Mouse (Mus musculus) spleen, postnatal 10 days (tissue): ENCODE measurements at regions not wholly inside any gene's neighbourhood (a gene's known extent, or its start where the extent isn't known, plus 50 kb on each side); places are given as distances from the start of the nearest gene placed in this dataset.

Experiments used
- DNase-seq, 2 experiments: peaks; one replicate each; pipeline ENCODE4 v3.0.0; 2021 to 2022; ENCODE audit warnings: low spot score in 2 of 2

DNA sequence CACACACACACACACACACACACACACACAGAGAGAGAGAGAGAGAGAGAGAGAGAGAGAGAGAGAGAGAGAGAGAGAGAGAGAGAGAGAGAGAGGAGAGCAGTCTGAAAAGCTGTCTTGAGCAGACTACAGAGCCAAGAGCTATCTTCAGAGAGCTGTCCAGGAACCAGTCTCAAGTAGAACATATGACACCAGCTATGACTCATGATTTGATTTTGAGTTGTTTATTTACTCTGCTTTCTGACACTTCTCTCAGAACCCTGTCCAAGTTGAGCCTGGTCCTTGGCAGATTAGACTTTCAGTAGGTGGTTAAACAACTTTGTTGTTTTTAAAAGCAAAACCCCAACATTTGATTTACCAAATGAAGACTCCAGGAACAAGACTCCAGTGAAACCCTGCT is 420.8 kb upstream of the Lcorl start:
- no peak for DNase-seq

- no peak for DNase-seq
Measured at GRCm38 (mm10) chr5:46256730-46257129, 399.3 kb upstream of the Lcorl start.

- no peak for DNase-seq
Measured at GRCm38 (mm10) chr5:46253940-46254339, 396.5 kb upstream of the Lcorl start.

GRCm38 (mm10) chr5:46235364-46236067 is 378.1 kb upstream of the Lcorl start:
- no peak for DNase-seq

- no peak for DNase-seq
Measured at GRCm38 (mm10) chr5:46232780-46233179, 375.4 kb upstream of the Lcorl start.

DNA sequence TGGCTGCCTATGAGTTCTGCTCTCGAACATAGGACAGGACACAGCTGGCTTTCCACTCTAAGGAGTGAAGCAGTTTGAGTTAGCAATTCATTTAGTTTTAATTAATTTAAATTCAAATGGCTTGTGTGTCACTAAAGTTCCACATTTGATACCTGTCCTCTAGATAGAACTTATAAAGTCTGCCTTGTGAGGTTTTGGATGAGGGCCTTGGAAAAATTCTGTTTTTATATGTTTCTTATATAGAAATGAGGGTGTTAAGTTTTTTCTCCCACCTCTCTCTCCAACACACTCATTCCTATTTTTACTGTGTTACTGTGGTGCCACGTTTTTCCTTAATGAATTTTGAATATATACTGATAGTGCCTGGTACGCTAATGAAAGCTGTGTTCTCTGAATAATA is 371.3 kb upstream of the Lcorl start:
- DNase-seq: no peak

GRCm38 (mm10) chr5:46212845-46213468 is 355.5 kb upstream of the Lcorl start:
- DNase-seq: no peak

DNA sequence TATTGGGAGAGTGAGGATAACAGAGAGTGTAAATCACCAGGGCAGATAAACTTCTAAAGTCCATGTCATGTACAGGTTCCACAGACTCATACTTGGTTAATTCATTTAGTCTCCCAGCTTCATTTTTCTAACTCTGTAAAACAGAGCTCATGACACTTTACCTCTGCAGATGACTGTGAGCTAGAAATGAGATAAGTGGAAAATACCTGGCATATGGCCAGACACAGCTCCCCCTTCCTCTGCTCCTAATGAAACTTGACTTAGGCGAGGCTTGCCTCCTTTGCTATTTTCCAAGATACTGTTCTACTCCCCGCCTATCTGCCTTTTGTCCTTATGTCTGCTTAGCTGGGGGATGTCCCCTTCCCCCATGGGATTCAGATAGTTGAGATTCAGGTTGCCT is 351.7 kb upstream of the Lcorl start:
- DNase-seq: no peak

GRCm38 (mm10) chr5:46203744-46204143 is 346.3 kb upstream of the Lcorl start:
- DNase-seq: no peak

DNA sequence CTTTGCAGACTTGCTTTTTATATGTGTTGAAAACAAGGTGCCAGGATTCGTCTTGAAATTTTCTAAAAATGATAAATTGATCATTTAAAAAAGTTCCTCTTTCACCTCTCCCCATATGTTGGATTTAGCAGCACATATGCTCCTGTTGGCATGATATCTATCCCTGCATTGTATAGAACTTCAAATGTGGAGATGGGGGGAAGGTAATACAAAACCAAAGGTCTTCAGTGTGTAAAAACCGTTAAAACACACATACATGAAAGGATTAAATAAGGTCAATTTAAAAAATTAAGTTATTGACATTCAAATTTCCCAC is 345.0 kb upstream of the Lcorl start:
- DNase-seq: no peak

DNA sequence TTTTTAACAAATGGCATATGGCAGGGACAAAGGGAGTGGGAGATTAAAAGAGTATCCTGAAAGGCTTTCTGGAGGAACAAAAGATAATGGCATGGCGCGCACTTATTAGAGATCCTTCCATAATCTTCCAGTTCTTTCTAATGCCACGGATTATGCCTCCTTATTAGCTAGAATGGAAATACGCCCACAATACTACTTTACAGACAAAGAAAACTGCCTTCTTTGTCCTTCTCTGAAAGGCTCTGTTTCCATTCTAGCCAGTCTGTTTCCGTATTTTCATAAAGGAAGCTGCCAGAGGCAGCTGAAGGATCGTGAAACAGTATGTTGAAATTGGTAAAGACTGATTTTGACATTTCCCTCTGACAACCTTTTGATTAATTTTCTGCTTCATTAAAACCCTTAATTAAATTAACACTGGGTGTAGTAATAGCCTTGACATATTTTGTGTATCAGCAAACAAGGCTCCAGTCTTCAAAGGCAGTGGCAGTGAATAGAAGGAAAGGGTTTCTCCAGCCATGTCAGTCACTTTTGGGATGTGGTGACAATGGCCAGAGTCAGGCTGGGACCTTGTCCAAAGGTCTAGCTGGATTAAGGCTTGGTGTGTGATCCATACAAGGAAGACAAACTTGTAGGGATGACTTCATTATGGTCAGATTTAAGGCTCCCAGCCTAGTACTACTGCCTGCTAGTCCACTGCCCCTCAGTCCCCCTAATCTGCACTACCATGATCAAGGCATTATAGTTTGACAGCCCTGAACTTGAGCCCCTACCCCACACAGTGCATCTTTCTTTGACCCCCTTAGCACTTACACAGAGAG is 344.4 kb upstream of the Lcorl start:
- no peak for DNase-seq

- no peak for DNase-seq
Measured at GRCm38 (mm10) chr5:46186908-46187307, 329.5 kb upstream of the Lcorl start.

- no peak for DNase-seq
Measured at GRCm38 (mm10) chr5:46182157-46182556, 324.7 kb upstream of the Lcorl start.

DNA sequence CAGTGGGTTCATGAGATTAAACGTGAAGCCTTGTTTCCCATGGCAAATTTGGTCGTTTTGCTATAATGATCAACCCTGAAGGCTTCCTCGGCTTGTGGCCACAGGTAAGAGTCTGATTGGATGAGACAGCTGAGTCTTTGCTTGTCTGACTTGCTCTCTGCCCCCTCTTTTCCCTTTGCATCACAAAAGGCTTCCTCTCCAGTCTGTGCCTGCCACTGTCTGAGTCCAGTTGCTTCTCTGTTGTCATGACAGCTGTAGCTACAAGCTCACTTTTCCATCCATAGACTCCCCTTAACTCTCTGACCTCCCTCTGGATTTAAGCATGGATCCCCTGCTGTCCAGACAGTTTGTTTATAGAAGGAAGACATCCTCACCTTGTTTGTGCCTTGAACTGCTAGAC is 314.9 kb upstream of the Lcorl start:
- DNase-seq: no peak

DNA sequence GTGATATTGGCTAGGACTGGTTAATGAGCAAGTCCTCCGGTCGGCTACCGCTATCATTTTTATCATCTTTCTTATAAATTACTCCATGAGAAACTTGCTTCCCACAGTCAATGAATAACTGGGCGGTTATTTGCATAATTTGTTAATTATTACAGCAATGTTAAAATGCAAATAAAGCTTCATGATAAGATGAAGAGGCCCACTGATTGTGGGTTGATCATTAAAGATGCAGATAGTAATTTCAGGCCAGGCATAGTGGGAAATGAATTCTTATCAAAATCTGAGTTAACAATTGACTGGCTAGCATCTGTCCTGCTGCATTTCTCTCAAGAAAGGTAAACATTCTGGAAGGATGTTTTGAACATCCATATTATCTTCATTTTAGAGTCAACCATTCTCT is 303.4 kb upstream of the Lcorl start:
- DNase-seq: no peak

- DNase-seq: no peak
Measured at GRCm38 (mm10) chr5:46151973-46152372, 294.6 kb upstream of the Lcorl start.

GRCm38 (mm10) chr5:46150825-46151224 is 293.4 kb upstream of the Lcorl start:
- no peak for DNase-seq

- DNase-seq: no peak
Measured at GRCm38 (mm10) chr5:46149851-46150615, 292.6 kb upstream of the Lcorl start.

DNA sequence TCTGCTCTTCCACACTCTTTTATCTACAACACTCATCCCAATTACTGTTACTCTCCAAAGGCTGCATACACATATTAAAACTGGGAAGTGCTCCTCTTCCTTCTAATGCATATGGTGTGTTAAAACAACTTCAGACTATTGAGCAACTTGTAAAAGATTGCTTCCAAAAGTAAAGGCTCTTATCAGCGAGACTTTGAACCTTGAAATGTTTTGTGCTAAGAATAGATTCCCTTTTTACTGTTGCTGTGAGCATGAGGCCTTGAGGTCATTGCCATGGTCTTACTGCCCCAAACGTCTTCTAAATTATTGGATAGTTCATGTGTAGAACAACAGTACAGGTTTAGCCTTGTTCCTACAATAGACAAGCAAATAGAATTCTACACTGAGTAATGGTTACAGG is 281.6 kb upstream of the Lcorl start:
- no peak for DNase-seq

GRCm38 (mm10) chr5:46137695-46138094 is 280.3 kb upstream of the Lcorl start:
- no peak for DNase-seq

- no peak for DNase-seq
Measured at GRCm38 (mm10) chr5:46108020-46108419, 250.6 kb upstream of the Lcorl start.

DNA sequence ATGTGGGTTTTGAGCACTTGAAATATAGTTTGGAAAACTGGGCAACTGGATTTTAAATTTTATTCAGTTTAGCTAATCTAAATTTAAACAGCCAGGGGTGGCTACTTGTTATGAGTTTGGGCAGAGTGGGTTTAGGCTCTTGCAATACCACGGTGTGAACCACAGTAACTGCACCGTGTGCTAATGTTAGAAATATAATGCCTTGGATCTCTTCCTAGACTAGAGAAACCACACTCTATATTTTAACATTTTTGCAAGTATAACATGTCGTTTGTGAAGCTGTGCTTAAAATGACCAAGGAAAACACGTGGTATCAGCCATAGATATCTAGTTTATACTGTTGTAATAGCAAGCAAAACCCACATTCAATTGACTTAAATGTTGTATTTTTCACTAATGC is 245.9 kb upstream of the Lcorl start:
- DNase-seq: no peak
